Mouse (Mus musculus): ENCODE measurements around the gene Gm36210. TPM values are rescaled to one million over a fixed set of nuclear protein-coding genes. Genes with fewer than 3 reads are reported as not detected.
A peak's percentile ranks its signal among the peaks of the same experiment; 100 is the strongest.
"Not testable (repeated sequence)": the region's sequence is repeated elsewhere in the genome, so short reads cannot be mapped to it uniquely, and the experiment has no call there.

Gene Gm36210
- total RNA-seq, 2 experiments from 2014 or later, result not detected

GRCm38 (mm10) chr7:4899649-4900522 lies 6.4 kb downstream of the Gm36210 start:
- intact Hi-C loops (cut with DNase I), result no loop called here
- peak in 1 of 2 experiments; percentile 30 for DNase-seq

- intact Hi-C loops (cut with DNase I), result no loop called here
- no peak for DNase-seq
These were observed 7.3 kb downstream of the Gm36210 start for GRCm38 (mm10) chr7:4898851-4899648.

DNA sequence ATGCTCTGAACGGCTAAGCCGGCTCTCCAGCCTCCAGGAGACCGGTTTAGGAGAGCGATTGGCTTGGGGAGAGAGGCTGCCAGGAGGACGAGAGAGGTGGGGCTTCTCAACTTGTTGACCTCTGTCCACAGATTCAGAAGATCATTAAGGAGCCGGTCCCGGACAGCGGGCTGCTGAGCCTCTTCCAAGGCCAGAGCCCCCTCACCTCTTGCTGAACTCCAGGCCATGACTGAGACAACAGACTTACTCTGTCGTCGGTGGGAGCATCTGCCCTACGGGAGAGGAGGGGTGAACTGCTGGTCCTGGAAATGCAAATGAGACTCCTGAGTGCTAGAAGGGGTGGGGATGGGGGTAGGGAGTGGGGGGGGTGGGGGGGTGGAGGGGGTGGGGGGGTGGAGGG lies 11.1 kb downstream of the Gm36210 start:
- intact Hi-C loops (cut with DNase I), result no loop called here
- DNase-seq, result no peak

- no peak for DNase-seq
- intact Hi-C loops (cut with DNase I), result no loop called here
These were observed 19.6 kb downstream of the Gm36210 start for GRCm38 (mm10) chr7:4886680-4887079.

DNA sequence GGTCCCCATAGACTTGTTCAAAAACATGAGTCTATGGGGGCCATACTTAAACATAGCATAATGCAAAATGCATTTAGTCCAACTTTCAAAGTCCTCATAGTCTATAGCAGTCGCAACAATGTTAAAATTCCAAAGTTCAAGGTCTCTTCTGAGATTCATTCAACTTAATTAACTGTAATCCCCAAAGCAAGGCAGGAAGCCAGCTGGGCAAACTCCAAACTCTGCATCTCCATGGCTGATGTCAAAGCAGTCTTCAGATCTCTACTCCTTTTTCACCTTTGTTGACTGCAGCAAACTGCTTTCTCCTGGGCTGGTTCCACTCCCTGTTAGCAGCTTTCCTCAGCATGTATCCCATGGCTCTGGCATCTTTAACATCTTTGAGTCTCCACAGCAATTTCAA lies 27.3 kb downstream of the Gm36210 start:
- intact Hi-C loops (cut with DNase I), result not testable (repeated sequence)

DNA sequence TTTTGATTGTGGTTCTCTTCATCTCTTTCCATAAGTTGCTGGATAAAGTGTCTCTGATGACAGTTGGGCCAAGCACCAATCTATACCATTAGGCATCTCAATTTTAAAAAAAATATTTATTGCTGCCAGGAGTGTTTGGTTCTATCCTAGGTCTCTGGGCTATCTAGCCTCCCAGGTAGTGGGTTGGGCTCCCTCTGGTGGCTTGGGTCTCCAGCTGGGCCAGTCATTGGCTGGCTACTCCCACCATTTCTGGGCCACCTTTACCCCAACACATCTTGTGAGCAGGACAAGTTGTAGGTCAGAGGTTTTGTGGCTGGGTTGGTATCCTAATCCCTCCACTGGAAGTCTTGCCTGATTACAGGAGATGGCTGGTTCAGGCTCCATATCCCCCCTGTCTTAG lies 28.1 kb downstream of the Gm36210 start:
- intact Hi-C loops (cut with DNase I), result no loop called here

More for the DNA sequence above, 27.3 kb downstream of the Gm36210 start:
- DNase-seq, result not testable (repeated sequence)

DNA sequence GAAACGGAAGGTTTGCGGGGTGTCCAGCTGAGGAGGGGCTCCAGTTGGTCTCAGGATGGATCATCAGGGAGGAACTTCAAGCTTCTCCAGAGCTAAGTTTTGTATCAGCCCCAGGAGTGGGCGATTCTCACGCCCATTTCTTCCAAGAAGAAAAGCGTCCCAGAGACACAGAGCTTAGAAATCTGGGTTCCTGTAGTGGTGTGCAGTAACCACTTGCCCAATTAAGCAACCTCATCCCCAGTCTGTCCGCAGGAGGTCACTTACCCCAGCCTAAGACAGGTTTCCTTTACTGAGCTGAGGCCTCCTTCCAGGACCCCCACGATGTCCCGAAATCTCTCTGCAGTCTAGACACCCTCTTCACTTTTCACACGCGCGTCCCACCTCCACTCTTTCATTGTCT lies 29.1 kb downstream of the Gm36210 start:
- DNase-seq, result no peak
- intact Hi-C loops (cut with DNase I), result no loop called here

More for the DNA sequence above, 28.1 kb downstream of the Gm36210 start:
- DNase-seq, result no peak

DNA sequence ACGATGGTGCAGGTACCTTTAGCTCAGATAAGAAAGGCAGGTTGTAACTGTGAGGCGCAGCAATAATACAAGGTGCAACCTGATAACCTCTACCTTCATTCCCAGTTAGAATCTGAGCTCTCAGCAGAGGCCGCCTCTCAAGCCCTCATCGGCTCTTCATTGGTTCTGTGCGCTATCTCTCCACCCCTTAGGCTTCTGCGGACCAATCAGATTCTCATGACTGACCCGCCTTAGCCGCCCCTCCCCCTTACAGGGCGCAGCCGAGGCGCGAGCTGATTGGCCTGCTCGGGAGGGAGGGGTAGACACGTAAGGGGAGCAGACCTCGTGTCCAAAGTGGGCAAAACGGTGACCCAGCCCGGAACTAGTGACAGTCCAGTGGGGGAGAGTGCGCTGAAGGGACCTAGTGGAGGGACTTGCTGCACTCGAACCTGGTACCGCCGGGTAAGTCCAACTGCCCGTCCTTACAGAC lies 29.5 kb downstream of the Gm36210 start, which contains the start of gene Isoc2a:
Gene Isoc2a (plus strand): TSS at position 401 of the 469 bp plus-strand sequence.
- intact Hi-C loops (cut with DNase I), result no loop called here
- peak; percentile 86 to 89 for DNase-seq

GRCm38 (mm10) chr7:4870133-4870532 lies 36.2 kb downstream of the Gm36210 start, which contains the start of gene Isoc2b:
TSS of gene Isoc2b (minus strand) at chr7:4870258.
- DNase-seq, result no peak
- intact Hi-C loops (cut with DNase I), result no loop called here

GRCm38 (mm10) chr7:4866631-4867180 lies 39.6 kb downstream of the Gm36210 start:
- intact Hi-C loops (cut with DNase I), result loop anchor here (5.0 kb wide), 2 partner anchors 46 to 54 kb away; partner anchors contain the start of gene Ube2s
- no peak for DNase-seq

- intact Hi-C loops (cut with DNase I), result loop anchor here (2.0 to 5.0 kb wide), 3 partner anchors 46 to 75 kb away; partner anchors contain the start of gene Ube2s
- peak; percentile 94 to 97 for DNase-seq
These were observed 40.5 kb downstream of the Gm36210 start for GRCm38 (mm10) chr7:4865579-4866493.

DNA sequence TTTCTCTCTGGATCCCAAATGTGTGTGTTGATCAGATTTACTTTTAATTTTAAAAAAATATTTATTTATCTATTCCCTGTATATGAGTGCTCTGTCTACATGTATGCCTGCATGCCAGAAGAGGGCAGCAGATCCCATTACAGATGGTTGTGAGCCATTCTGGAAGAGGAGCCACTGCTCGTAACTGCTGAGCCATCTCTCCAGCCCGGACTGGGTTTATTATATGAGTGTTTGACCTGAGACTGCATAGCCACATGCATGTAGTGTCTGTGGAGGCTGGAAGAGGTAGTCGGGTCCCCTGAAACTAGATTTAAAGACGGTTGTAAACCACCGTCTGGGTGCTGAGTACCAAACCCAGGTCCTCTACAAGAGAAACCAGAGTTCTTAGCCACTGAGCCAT lies 41.2 kb downstream of the Gm36210 start:
- peak in 1 of 2 experiments; percentile 40 for DNase-seq
- intact Hi-C loops (cut with DNase I), result loop anchor here (2.0 to 5.0 kb wide), 3 partner anchors 47 to 76 kb away; partner anchors contain the start of gene Ube2s

DNA sequence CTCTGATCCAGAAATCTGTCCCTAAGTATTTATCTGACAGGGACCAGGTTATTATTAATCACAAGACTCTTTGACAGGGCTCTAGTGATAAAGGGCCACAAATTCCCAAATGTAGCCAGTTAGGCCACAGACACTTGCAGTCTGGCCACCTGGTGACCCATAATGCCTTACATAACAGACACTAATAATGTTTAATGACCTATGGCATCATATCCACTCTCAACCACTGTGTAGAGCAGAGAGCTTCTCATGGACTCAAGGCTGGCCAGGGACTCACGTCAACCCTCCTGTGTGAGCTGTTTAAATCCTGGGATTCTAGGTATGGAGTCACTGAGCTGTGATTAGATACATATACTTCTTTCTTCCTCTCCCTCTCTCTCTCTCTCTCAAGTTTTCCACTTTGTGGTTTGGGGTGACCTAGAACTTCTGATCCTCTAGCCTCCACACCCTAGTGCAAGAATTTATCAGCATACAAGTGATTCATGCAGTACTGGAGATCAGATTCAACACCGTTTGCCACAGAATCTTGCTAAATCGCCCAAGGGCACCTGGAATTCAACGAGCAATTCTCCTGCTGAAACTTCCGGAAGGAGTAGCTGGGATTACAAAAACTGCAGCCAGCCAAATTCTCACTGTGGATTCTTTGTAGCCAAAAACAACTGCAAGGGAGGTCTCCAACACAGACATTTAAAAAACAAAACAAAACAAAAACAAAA lies 42.0 kb downstream of the Gm36210 start:
- intact Hi-C loops (cut with DNase I), result loop anchor here (2.0 kb wide), 1 partner anchor 77 kb away; no protein-coding TSS in a partner anchor
- no peak for DNase-seq

GRCm38 (mm10) chr7:4863541-4864080 lies 42.7 kb downstream of the Gm36210 start:
- no peak for DNase-seq
- intact Hi-C loops (cut with DNase I), result loop anchor here (2.0 kb wide), 1 partner anchor 77 kb away; no protein-coding TSS in a partner anchor

- DNase-seq, result peak; percentile 65 to 67
- intact Hi-C loops (cut with DNase I), result no loop called here
These were observed 43.3 kb downstream of the Gm36210 start for GRCm38 (mm10) chr7:4863041-4863440.

DNA sequence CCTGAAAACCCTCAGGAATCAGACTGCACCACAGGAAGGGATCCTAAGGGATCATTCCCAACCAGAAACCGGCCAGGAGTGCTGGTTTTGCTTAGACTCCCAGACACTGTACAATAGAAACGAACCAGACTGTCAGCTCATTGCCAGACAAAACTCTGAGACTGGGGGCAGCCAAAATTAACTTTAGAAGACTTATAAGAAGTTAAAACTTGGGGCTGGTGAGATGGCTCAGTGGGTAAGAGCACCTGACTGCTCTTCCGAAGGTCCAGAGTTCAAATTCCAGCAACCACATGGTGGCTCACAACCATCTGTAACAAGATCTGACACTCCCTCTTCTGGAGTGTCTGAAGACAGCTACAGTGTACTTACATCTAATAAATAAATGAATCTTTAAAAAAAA lies 45.4 kb downstream of the Gm36210 start:
- intact Hi-C loops (cut with DNase I); DNase-seq: not testable (repeated sequence)

DNA sequence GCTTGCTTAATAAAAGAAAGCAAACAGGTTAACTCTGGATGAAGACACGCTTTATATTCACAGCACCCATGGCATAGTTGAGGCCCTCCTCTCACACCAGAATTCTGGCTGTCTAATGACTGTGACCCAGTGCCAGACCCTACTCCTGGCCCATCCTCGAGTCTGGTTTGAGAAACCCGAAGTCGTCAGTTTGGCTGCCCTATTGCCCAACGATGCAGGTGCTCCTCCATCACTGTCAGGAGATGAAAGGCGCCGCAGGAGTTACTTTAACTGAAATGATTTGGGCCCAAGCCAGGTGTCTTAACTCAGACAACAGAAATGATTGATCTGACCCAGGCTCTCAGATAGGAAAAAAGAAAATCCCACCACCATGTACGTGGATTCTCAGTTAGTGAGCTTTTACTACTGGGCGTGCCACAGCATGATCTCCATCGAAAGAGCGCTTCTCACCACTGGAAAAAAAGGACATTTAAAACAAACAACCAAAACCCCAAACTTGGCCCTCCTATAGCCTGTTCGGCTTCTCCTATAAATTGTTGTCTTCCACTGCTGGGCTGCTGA lies 46.8 kb downstream of the Gm36210 start:
- DNase-seq, result no peak
- intact Hi-C loops (cut with DNase I), result no loop called here

- no peak for DNase-seq
- intact Hi-C loops (cut with DNase I), result no loop called here
These were observed 49.0 kb downstream of the Gm36210 start for GRCm38 (mm10) chr7:4857321-4857720.
